Comparison of ENCODE assay signal across 24 mouse cellular contexts in the genomic region with DNA sequence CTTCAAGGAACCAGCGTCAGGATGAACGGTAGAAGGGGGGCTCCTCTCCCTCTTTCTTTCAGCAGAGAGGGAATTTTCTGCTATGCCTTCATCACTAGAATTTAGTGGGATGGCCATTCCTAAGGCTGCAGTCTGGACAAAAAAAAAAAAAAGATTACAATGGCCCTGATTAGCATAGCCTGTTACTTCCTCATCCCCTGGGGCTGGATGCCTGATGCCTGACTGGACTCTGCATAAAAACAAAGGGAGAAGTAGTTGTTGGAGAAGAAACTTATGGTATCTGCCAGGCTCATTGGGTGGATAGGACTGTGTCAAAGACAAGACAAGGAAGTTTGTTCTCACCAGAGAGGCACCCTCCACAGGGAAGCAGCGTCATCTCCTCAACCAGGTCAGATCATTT. TPM values are rescaled to one million over a fixed set of nuclear protein-coding genes. Genes with fewer than 3 reads are reported as not detected.
"Had no signal": no experiment of that assay in that cellular context is flagged by ENCODE, and none has a peak within 500 bp of the region (broad histone marks: within the 10 kb centered on the region; RNA-seq: fewer than 3 reads in every experiment).

No protein-coding gene starts in this region.

- H3K9me3 ChIP-seq: midbrain, embryonic 10.5 days; midbrain, embryonic 12.5 days; neural tube, embryonic 12.5 days; stomach, embryonic 15.5 days had no signal

- H3K4me1 ChIP-seq: midbrain, embryonic 10.5 days; midbrain, embryonic 12.5 days; neural tube, embryonic 12.5 days; stomach, embryonic 15.5 days had no signal

- H3K36me3 ChIP-seq: midbrain, embryonic 10.5 days; midbrain, embryonic 12.5 days; neural tube, embryonic 12.5 days; stomach, embryonic 15.5 days had no signal

- H3K4me3 ChIP-seq: midbrain, embryonic 10.5 days; midbrain, embryonic 12.5 days; neural tube, embryonic 12.5 days; stomach, embryonic 15.5 days had no signal

- H3K27ac ChIP-seq: midbrain, embryonic 10.5 days; midbrain, embryonic 12.5 days; neural tube, embryonic 12.5 days; stomach, embryonic 15.5 days; stomach, postnatal 0 days had no signal

- H3K4me2 ChIP-seq: lung, embryonic 14.5 days; midbrain, embryonic 12.5 days; neural tube, embryonic 12.5 days; stomach, embryonic 15.5 days had no signal

- H3K27me3 ChIP-seq: midbrain, embryonic 12.5 days; neural tube, embryonic 12.5 days; stomach, embryonic 15.5 days had no signal

- DNase-seq: lung, adult 18-20 months; lung, embryonic 14.5 days; lung, postnatal 10 days; lung, postnatal 4 days; midbrain, embryonic 14.5 days; right cerebral cortex, postnatal 14 days; thymus, adult 2 months; thymus, postnatal 25 days; thymus, postnatal 4 days had no signal

- H3K9ac ChIP-seq: lung, embryonic 14.5 days; midbrain, embryonic 12.5 days; neural tube, embryonic 12.5 days; stomach, embryonic 15.5 days had no signal

RNA-seq across cellular contexts. Expression of a gene that starts 25.7 kb away (rescaled TPM):
- total RNA-seq: megakaryocyte, adult 5-6 weeks; megakaryocyte-erythroid progenitor cell, adult 5-6 weeks; midbrain, postnatal 0 days; monocyte, adult 5-6 weeks; neutrophil, adult 5-6 weeks had no signal
- polyA plus RNA-seq: lung, embryonic 14.5 days; lung, embryonic 16.5 days; midbrain, embryonic 10.5 days; midbrain, embryonic 12.5 days; midbrain, embryonic 14.5 days; midbrain, postnatal 0 days; neural tube, embryonic 12.5 days; neural tube, embryonic 14.5 days; spleen, adult 2 months; stomach, postnatal 0 days; testis, adult 2 months; thymus, adult 2 months; urinary bladder, adult 2 months had no signal

RNA-seq across cellular contexts. Expression of a gene that starts 58.9 kb away (rescaled TPM):
- total RNA-seq: megakaryocyte, adult 5-6 weeks; megakaryocyte-erythroid progenitor cell, adult 5-6 weeks; midbrain, postnatal 0 days; monocyte, adult 5-6 weeks; neutrophil, adult 5-6 weeks had no signal
- polyA plus RNA-seq: lung, embryonic 14.5 days; midbrain, embryonic 10.5 days; midbrain, embryonic 12.5 days; midbrain, embryonic 14.5 days; midbrain, postnatal 0 days; neural tube, embryonic 12.5 days; neural tube, embryonic 14.5 days; spleen, adult 2 months; stomach, postnatal 0 days; testis, adult 2 months; thymus, adult 2 months; urinary bladder, adult 2 months had no signal
